Mouse (Mus musculus) megakaryocyte-erythroid progenitor cell, adult 5-6 weeks (primary cell): ENCODE results near the gene Zdhhc3. TPM values are rescaled to one million over a fixed set of nuclear protein-coding genes. Genes with fewer than 3 reads are reported as not detected.

ENCODE experiments used
- ATAC-seq: replicated peaks from 2 replicates; pipeline ENCODE4 v1.8.0; 2016; ENCODE audit warnings: mild to moderate bottlenecking, inconsistent platforms; ENCODE audit not compliant: severe bottlenecking, poor library complexity, low FRiP score, low TSS enrichment
- total RNA-seq, 2 experiments: library from RNA; stranded (forward) in 1 of 2; stranded (reverse) in 1 of 2; fragments of 200-1000, 215-1000 nt in 1 of 2; fragments of >200 nt in 1 of 2; fragmentation: Nextera tagmentation in 1 of 2; gene quantifications; 2 replicates each; pipeline ENCODE4 v1.2.3; 2014 to 2017

Zdhhc3 gene
- total RNA-seq (2014; fragmentation: Nextera tagmentation), result 53.0 and 65.0 TPM in 2 replicates
- total RNA-seq (2017), result 31.2 and 37.7 TPM in 2 replicates

- peak; percentile 75 for ATAC-seq
These were observed at the start of gene Zdhhc3, which contains the start of gene Exosc7 for GRCm38 (mm10) chr9:123112805-123113521. Gene Zdhhc3 (minus strand): TSS chr9:123113205. Gene Exosc7 (plus strand): TSS chr9:123113215.

GRCm38 (mm10) chr9:123161792-123162191 lies 48.8 kb upstream of the Zdhhc3 start:
- no peak for ATAC-seq

GRCm38 (mm10) chr9:123159330-123159729 lies 46.3 kb upstream of the Zdhhc3 start:
- peak; percentile 80 for ATAC-seq

- 0 out of 2 replicates have a peak, but pooled peaks have one; percentile 40 for ATAC-seq
These were observed 45.3 kb upstream of the Zdhhc3 start for GRCm38 (mm10) chr9:123158125-123158836.

GRCm38 (mm10) chr9:123157699-123158098 lies 44.7 kb upstream of the Zdhhc3 start:
- no peak for ATAC-seq

GRCm38 (mm10) chr9:123156910-123157361 lies 43.9 kb upstream of the Zdhhc3 start:
- 0 out of 2 replicates have a peak, but pooled peaks have one; percentile 24 for ATAC-seq

GRCm38 (mm10) chr9:123153121-123153520 lies 40.1 kb upstream of the Zdhhc3 start:
- no peak for ATAC-seq

GRCm38 (mm10) chr9:123152026-123152425 lies 39.0 kb upstream of the Zdhhc3 start:
- no peak for ATAC-seq

- no peak for ATAC-seq
These were observed 38.6 kb upstream of the Zdhhc3 start for GRCm38 (mm10) chr9:123151561-123151960.

- no peak for ATAC-seq
These were observed 37.4 kb upstream of the Zdhhc3 start, which contains the start of gene Clec3b for GRCm38 (mm10) chr9:123150241-123151020. Gene Clec3b (plus strand): TSS chr9:123150946.

GRCm38 (mm10) chr9:123148430-123148829 lies 35.4 kb upstream of the Zdhhc3 start:
- no peak for ATAC-seq

GRCm38 (mm10) chr9:123139887-123140614 lies 27.0 kb upstream of the Zdhhc3 start:
- no peak for ATAC-seq

- no peak for ATAC-seq
These were observed 26.0 kb upstream of the Zdhhc3 start for GRCm38 (mm10) chr9:123138891-123139474.

GRCm38 (mm10) chr9:123136953-123137682 lies 24.1 kb upstream of the Zdhhc3 start:
- no peak for ATAC-seq

GRCm38 (mm10) chr9:123132994-123133393 lies 20.0 kb upstream of the Zdhhc3 start:
- no peak for ATAC-seq

- ATAC-seq, result no peak
These were observed 14.7 kb upstream of the Zdhhc3 start for GRCm38 (mm10) chr9:123127663-123128062.

- no peak for ATAC-seq
These were observed 11.5 kb upstream of the Zdhhc3 start for GRCm38 (mm10) chr9:123124413-123124981.
